Mouse (Mus musculus): ENCODE measurements at regions not wholly inside any gene's neighbourhood (a gene's known extent, or its start where the extent isn't known, plus 50 kb on each side); places are given as distances from the start of the nearest gene placed in this dataset.
"Not testable (repeated sequence)": the region's sequence is repeated elsewhere in the genome, so short reads cannot be mapped to it uniquely, and the experiment has no call there.

- no peak for DNase-seq
Observed at GRCm38 (mm10) chr4:31225741-31226140, 738.2 kb upstream of the Map3k7 start.

GRCm38 (mm10) chr4:31268825-31269495, 694.9 kb upstream of the Map3k7 start:
- no peak for DNase-seq

GRCm38 (mm10) chr4:31274131-31274530, 689.8 kb upstream of the Map3k7 start:
- no peak for DNase-seq

- no peak for DNase-seq
Observed at GRCm38 (mm10) chr4:31290301-31290975, 673.5 kb upstream of the Map3k7 start.

- DNase-seq: no peak
Observed at GRCm38 (mm10) chr4:31293752-31294151, 670.1 kb upstream of the Map3k7 start.

GRCm38 (mm10) chr4:31297848-31298247, 666.0 kb upstream of the Map3k7 start:
- no peak for DNase-seq

GRCm38 (mm10) chr4:31319269-31319668, 644.6 kb upstream of the Map3k7 start:
- DNase-seq: no peak

GRCm38 (mm10) chr4:31320734-31321507, 643.0 kb upstream of the Map3k7 start:
- no peak for DNase-seq

- DNase-seq: no peak
Observed at GRCm38 (mm10) chr4:31323816-31324215, 640.1 kb upstream of the Map3k7 start.

- no peak for DNase-seq
Observed at GRCm38 (mm10) chr4:31328798-31329197, 635.1 kb upstream of the Map3k7 start.

GRCm38 (mm10) chr4:31331053-31331452, 632.8 kb upstream of the Map3k7 start:
- no peak for DNase-seq

GRCm38 (mm10) chr4:31335686-31336085, 628.2 kb upstream of the Map3k7 start:
- DNase-seq: no peak

GRCm38 (mm10) chr4:31337980-31338379, 625.9 kb upstream of the Map3k7 start:
- no peak for DNase-seq

- DNase-seq: no peak
Observed at GRCm38 (mm10) chr4:31343312-31344248, 620.3 kb upstream of the Map3k7 start.

- not testable (repeated sequence) for DNase-seq
Observed at GRCm38 (mm10) chr4:31354046-31354445, 609.9 kb upstream of the Map3k7 start.

GRCm38 (mm10) chr4:31354953-31355352, 608.9 kb upstream of the Map3k7 start:
- DNase-seq: no peak

GRCm38 (mm10) chr4:31366172-31366571, 597.7 kb upstream of the Map3k7 start:
- no peak for DNase-seq

- no peak for DNase-seq
Observed at GRCm38 (mm10) chr4:31367031-31367430, 596.9 kb upstream of the Map3k7 start.

GRCm38 (mm10) chr4:31370062-31370461, 593.8 kb upstream of the Map3k7 start:
- DNase-seq: no peak

GRCm38 (mm10) chr4:31381069-31381969, 582.6 kb upstream of the Map3k7 start:
- no peak for DNase-seq
